Mouse (Mus musculus) activated CD4-positive, CD25-positive, alpha-beta regulatory T cell, adult 9 weeks (primary cell): ENCODE data around the gene Azin2. TPM values are rescaled to one million over a fixed set of nuclear protein-coding genes. Genes with fewer than 3 reads are reported as not detected.

ENCODE experiments used
- polyA plus RNA-seq: library from polyadenylated mRNA; unstranded; fragments of 100-300 nt; shearing (Covaris generic); gene quantifications from one replicate; pipeline ENCODE4 v1.2.1, GENCODE M21; 2017

Gene Azin2
- polyA plus RNA-seq: not detected

DNA sequence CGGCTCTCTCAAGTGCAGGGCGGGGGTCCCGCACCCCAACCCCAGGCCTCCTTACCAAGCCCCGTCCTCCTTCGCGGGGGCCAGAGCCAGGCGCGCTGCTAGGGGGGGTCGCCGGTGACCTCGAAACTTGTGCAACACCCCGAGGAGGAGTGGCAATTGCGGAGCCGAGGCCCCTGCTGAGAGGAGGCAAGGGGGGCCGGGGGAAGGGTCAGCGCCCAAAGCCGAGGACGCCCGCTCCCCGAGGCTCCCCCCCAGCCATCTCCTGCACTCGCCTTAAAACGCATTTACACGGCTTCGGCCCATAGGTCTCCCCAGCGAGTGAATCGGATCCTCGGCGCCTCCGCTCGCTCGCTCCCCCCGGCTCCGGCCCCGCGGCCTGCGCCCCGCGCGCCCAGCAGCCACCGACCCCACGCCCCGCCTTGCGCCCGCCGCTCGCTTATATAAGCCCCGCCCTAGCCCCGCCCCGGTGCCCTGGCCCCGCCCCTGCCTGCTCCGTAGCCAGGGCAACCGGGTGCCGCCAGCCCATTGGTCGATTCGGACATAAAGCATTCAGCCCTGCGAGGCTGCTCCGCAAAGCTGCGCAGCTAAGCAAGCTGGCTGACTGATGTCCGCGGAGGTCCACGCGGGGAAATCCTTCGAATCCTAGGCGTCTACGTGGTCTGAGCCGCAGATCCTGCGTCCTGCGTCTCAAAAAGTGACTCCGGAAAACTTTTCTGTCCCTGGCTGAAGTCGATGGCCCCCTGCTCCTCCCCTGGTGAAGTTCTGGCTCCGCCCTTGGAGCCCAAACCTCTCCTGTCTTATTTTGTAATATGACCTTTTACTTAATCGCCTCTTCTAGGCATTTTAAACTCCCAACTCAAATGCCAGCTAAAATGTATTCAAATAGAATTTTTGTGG, at the start of gene Azin2:
Gene Azin2 (minus strand): TSS at position 414 of the 897 bp plus-strand sequence.

DNA sequence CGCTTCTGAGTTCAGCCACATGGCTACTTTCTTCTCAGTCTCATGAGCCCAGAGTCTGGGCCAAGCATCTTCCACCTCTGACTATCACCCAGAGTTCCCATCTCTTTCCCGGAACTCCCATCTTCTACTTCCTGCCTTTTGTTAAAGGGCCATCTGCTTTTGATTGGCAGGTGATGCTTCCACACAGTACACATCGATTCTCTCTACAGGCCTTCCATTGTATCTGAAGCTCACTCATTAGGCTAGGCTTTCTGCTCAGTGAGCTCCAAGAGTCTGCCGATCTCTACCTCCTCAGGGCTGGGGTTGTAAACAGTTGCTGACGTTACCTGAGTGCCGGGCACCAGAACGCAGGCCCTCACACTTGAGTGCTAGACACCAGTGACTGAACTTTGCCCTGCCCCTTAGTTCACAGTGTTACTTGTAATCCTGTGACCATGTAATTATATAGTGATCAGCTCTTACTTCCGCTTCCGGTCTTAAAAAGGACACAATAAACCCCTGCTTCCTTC, 29.3 kb upstream of the Azin2 start, which contains the start of gene Ak2:
Gene Ak2 (plus strand): TSS at position 459 of the 509 bp plus-strand sequence.

DNA sequence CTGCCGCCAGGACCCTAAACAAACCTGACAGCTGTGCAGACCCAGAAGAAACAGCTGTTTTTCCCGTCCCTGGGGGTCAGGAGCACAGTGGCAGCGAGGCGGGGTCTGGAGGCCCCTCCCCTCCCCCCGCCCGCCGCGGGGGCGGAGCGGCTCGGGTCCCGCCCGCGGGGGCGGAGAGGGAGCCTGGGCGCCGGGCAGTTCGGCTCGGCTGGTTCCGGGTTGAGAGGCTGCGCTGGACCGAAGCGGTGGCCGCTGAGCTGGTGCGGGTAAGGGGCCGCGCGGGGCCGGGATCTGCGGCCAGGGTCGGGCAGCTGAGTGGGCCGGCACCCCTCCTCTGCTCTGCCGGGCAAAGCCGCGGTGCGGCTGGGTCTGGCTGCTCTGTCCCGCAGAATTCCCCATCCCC, 78.9 kb downstream of the Azin2 start, which contains the start of gene Trim62:
Gene Trim62 (plus strand): TSS at position 202 of the 403 bp plus-strand sequence.

Other genes with a start within 250 kb of the Azin2 start
- gene A3galt2, start 207.1 kb downstream of the Azin2 start, polyA plus RNA-seq: not detected
- gene Zfp362, start 156.4 kb downstream of the Azin2 start, polyA plus RNA-seq: 21.4 TPM
- gene Trim62, start 78.9 kb downstream of the Azin2 start, polyA plus RNA-seq: 0.73 TPM
- gene Ak2, start 29.5 kb upstream of the Azin2 start, polyA plus RNA-seq: 154 TPM
- gene Rnf19b, start 95.8 kb upstream of the Azin2 start, polyA plus RNA-seq: 8.1 TPM
- not detected for gene Tmem54, start 143.1 kb upstream of the Azin2 start, polyA plus RNA-seq
- not detected for gene Hpca, start 159.6 kb upstream of the Azin2 start, polyA plus RNA-seq
- not detected for gene Fndc5, start 174.6 kb upstream of the Azin2 start, polyA plus RNA-seq
- 18.2 TPM for gene S100pbp, start 227.3 kb upstream of the Azin2 start, polyA plus RNA-seq
- gene Yars, start 227.3 kb upstream of the Azin2 start, polyA plus RNA-seq: 46.0 TPM